Mouse (Mus musculus) heart, embryonic 11.5 days (tissue): ENCODE data around the gene Sema6d. TPM values are rescaled to one million over a fixed set of nuclear protein-coding genes. Genes with fewer than 3 reads are reported as not detected.

Source experiments
- ATAC-seq: fragments of 200-750 bp; cut with Nextera tagmentation; replicated peaks from 2 replicates; pipeline ENCODE4 v1.8.0; 2017; ENCODE audit warnings: moderate library complexity; ENCODE audit not compliant: insufficient number of reproducible peaks, low FRiP score, low TSS enrichment
- H3K27ac ChIP-seq: fragments of 300-500 bp; sonication (generic); 2 replicates; pipeline ENCODE4 v1.5.1; 2014; ENCODE audit warnings: mild to moderate bottlenecking, low read depth, low read length
- H3K27me3 ChIP-seq: fragments of 300-500 bp; sonication (generic); 2 replicates; pipeline ENCODE4 v1.6.1; 2014; ENCODE audit warnings: mild to moderate bottlenecking, low read length, mixed read lengths; ENCODE audit not compliant: control insufficient read depth, insufficient read depth
- H3K36me3 ChIP-seq: fragments of 300-500 bp; sonication (generic); 2 replicates; pipeline ENCODE4 v1.6.1; 2014; ENCODE audit warnings: mild to moderate bottlenecking, low read length, moderate library complexity, mixed read lengths; ENCODE audit not compliant: control insufficient read depth, insufficient read depth
- H3K4me1 ChIP-seq: fragments of 300-500 bp; sonication (generic); 2 replicates; pipeline ENCODE4 v1.6.1; 2014; ENCODE audit warnings: low read length; ENCODE audit not compliant: control insufficient read depth, insufficient read depth
- H3K4me2 ChIP-seq: fragments of 300-500 bp; sonication (generic); 2 replicates; pipeline ENCODE4 v1.6.1; 2014; ENCODE audit warnings: mild to moderate bottlenecking, moderate library complexity
- H3K4me3 ChIP-seq: fragments of 300-500 bp; sonication (generic); 2 replicates; pipeline ENCODE4 v1.5.1; 2014; ENCODE audit warnings: low read depth, low read length
- H3K9ac ChIP-seq: fragments of 300-500 bp; sonication (generic); 2 replicates; pipeline ENCODE4 v1.6.1; 2014; ENCODE audit warnings: mild to moderate bottlenecking, low read depth, low read length, moderate library complexity
- H3K9me3 ChIP-seq: fragments of 300-500 bp; sonication (generic); replicated peaks from 2 replicates; pipeline ENCODE4 v1.6.1; 2016; ENCODE audit warnings: low read length; ENCODE audit not compliant: control insufficient read depth
- WGBS: fragments of 180-500 bp; shearing (Covaris S2); extraction: QIAGEN DNeasy Blood & Tissue Kit; methylation state at CpG from one replicate; pipeline ENCODE4 v1.1.7; 2014; ENCODE audit not compliant: insufficient replicate concordance; 5-methylcytosine and 5-hydroxymethylcytosine counted together
- polyA plus RNA-seq: library from polyadenylated mRNA; unstranded; fragments of >200 nt; fragmentation: Nextera tagmentation; extraction: Ambion mirVana; gene quantifications from 2 replicates; pipeline ENCODE4 v1.2.1, GENCODE M21; 2014

The Sema6d gene
- polyA plus RNA-seq, 1 experiment from 2014 or later = 24.9 TPM

DNA sequence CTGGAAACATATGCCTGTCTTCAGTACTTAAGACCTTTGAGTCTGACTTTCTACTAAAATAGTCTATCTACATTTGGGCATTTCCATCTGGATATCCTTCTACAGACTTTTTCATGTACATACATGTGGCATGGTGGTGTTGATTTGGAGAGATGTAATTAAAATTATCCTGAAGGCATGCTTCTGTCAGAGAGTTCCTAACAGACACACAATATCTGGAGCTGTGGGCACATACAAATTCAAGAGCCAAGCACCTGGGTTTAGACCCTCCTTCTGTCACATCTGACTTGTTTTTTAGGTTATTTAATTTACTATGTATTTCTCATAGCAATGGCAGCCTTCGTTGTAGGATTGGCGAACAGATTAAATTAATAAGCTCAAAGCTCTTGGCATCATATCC, 195.3 kb downstream of the Sema6d start:
- H3K9ac ChIP-seq = no peak overlapping the region
- H3K27ac ChIP-seq = no peak overlapping the region
- 0 out of 2 replicates have a peak, but pooled peaks cover 4% of the 10 kb centered on the region for H3K4me1 ChIP-seq
- 86% methylated on average over 2 of the region's 2 CpGs for WGBS
- no peaks in the 10 kb centered on the region for H3K9me3 ChIP-seq
- no peak overlapping the region for H3K4me3 ChIP-seq
- no peaks in the 10 kb centered on the region for H3K27me3 ChIP-seq
- no peak for ATAC-seq
- no peak overlapping the region for H3K4me2 ChIP-seq
- H3K36me3 ChIP-seq = no peaks in the 10 kb centered on the region

GRCm38 (mm10) chr2:124289356-124289755, 199.6 kb downstream of the Sema6d start:
- Histone ChIP-seq H3K9ac (no peak overlapping the region), H3K4me3 (no peak overlapping the region), H3K36me3 (no peaks in the 10 kb centered on the region), H3K4me1 (no peaks in the 10 kb centered on the region), H3K27me3 (no peaks in the 10 kb centered on the region), H3K4me2 (no peak overlapping the region), H3K9me3 (no peaks in the 10 kb centered on the region), H3K27ac (no peak overlapping the region)
- WGBS = 85% methylated on average over 2 of the region's 2 CpGs
- ATAC-seq = no peak

DNA sequence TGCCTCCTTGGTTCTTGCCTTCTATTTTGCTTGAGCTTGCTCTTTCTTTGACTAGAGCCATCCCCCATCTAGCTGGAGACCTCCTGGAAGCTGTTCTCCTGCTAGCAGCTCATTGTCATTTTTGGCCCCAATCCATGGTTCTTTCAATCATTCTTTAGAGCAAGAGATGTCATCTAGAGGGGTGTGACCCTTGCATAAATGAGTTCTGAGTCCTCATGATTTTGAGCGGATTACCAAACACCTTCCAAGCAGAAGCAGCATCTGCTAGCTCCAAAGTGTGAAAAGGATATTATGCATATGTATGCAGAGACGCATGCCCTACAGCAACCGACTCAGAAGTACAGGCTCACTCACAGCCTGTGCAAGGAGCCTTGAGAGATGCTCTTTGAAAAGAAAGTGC, 201.4 kb downstream of the Sema6d start:
- Histone ChIP-seq H3K9ac (no peak overlapping the region), H3K36me3 (no peaks in the 10 kb centered on the region), H3K4me2 (no peak overlapping the region), H3K4me3 (no peak overlapping the region), H3K4me1 (no peaks in the 10 kb centered on the region), H3K27ac (no peak overlapping the region), H3K9me3 (no peaks in the 10 kb centered on the region), H3K27me3 (no peaks in the 10 kb centered on the region)
- no peak for ATAC-seq
- 89% methylated on average over 3 of the region's 3 CpGs for WGBS

- no peaks in the 10 kb centered on the region for H3K36me3 ChIP-seq
- H3K4me3 ChIP-seq = no peak overlapping the region
- no peaks in the 10 kb centered on the region for H3K27me3 ChIP-seq
- no peak overlapping the region for H3K4me2 ChIP-seq
- no peak overlapping the region for H3K27ac ChIP-seq
- WGBS = 86% methylated on average over 2 of the region's 2 CpGs
- H3K9ac ChIP-seq = no peak overlapping the region
- H3K4me1 ChIP-seq = no peaks in the 10 kb centered on the region
- H3K9me3 ChIP-seq = no peaks in the 10 kb centered on the region
- no peak for ATAC-seq
Observed at GRCm38 (mm10) chr2:124293601-124294000, 203.8 kb downstream of the Sema6d start.

DNA sequence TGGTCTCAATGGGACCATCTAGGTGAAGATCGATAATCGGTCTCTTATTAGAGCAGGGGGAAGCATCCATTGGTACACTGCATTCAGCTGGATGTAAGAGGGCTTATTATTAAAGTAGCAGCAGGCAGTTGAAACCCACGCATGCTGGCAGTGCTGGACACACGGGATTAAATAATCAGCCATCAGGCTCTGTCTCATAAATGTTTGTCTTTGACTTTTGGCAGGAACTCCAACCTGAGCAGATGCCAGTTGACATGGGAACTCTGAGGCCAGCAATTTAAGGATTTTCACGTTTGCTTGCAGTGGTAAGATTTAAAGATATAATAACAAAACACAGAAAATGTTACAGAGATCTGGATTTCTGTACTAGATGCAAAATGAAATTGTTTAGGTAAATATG, 208.6 kb downstream of the Sema6d start:
- H3K4me1 ChIP-seq = no peaks in the 10 kb centered on the region
- H3K9me3 ChIP-seq = no peaks in the 10 kb centered on the region
- no peaks in the 10 kb centered on the region for H3K27me3 ChIP-seq
- ATAC-seq = no peak
- H3K27ac ChIP-seq = no peak overlapping the region
- H3K36me3 ChIP-seq = no peaks in the 10 kb centered on the region
- no peak overlapping the region for H3K9ac ChIP-seq
- no peak overlapping the region for H3K4me2 ChIP-seq
- 70% methylated on average over 5 of the region's 5 CpGs for WGBS
- no peak overlapping the region for H3K4me3 ChIP-seq

DNA sequence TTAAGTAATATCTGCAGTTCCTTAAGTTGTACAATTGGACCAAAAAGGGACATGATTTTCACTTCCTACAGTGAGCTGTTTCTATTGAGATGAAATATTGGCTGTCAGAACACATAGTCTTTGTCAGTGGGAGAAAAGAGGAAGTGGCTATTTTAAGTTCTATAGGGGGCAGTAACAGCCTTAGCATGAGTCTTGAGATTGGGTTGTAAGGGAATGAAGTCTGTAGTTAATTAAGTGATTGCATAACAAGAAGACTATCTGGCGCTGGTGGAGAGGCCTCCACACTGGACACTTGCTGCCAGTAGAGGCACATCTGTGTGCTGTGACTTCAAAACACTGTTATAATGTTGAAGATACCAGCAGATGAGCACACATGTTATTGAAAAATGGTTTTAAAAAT, 209.1 kb downstream of the Sema6d start:
- Histone ChIP-seq H3K4me1 (no peaks in the 10 kb centered on the region), H3K4me2 (no peak overlapping the region), H3K27me3 (no peaks in the 10 kb centered on the region), H3K4me3 (no peak overlapping the region), H3K9ac (no peak overlapping the region), H3K27ac (no peak overlapping the region), H3K9me3 (no peaks in the 10 kb centered on the region), H3K36me3 (no peaks in the 10 kb centered on the region)
- 61% methylated on average over 1 of the region's 1 CpGs for WGBS
- ATAC-seq = no peak

- Histone ChIP-seq H3K9me3 (no peaks in the 10 kb centered on the region), H3K4me2 (no peak overlapping the region), H3K27ac (no peak overlapping the region), H3K36me3 (no peaks in the 10 kb centered on the region), H3K4me3 (no peak overlapping the region), H3K27me3 (no peaks in the 10 kb centered on the region), H3K4me1 (no peaks in the 10 kb centered on the region), H3K9ac (no peak overlapping the region)
- WGBS = 49% methylated on average over 2 of the region's 2 CpGs
- no peak for ATAC-seq
Observed at GRCm38 (mm10) chr2:124308605-124309004, 218.8 kb downstream of the Sema6d start.

DNA sequence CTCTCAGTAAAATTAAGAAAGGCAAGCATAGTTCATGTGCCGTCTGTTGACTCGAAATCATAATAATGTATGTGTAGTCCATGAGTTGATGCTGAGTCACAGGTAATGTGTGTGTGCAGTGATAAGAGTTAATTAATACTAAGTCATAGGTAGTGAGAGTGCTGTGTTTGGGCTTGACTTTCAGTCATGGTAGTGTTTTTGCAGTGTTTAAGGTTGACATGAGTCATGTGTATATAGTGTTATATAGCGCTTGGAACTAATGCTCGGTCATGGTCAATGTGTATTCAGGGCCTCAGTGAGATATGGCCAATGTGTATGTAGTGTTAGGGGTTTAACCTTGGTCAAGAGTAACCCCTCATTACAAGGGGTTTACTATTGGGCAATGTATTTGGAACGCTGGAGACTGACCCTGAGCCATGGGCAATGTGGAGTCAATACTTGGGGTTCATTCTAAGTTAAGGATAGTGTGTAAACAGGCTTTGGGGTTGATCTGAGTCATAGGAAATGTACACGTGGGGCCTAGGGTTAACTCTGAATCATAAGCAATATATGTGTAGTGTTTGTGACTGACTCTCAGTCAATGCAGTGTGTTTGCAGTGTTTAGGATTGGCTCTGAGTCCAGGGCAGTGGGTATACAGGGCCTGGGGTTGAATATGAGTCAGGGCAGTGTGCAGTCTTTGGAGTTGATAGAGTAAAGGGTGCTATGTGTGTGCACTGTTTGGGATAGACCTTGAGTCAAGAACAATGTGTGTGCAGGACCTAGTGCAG, 219.8 kb downstream of the Sema6d start:
- no peak overlapping the region for H3K4me3 ChIP-seq
- H3K36me3 ChIP-seq = no peaks in the 10 kb centered on the region
- H3K27me3 ChIP-seq = no peaks in the 10 kb centered on the region
- H3K4me1 ChIP-seq = no peaks in the 10 kb centered on the region
- H3K9ac ChIP-seq = no peak overlapping the region
- H3K9me3 ChIP-seq = no peaks in the 10 kb centered on the region
- no peak overlapping the region for H3K27ac ChIP-seq
- no peak overlapping the region for H3K4me2 ChIP-seq
- no peak for ATAC-seq
- 87% methylated on average over 6 of the region's 6 CpGs for WGBS

GRCm38 (mm10) chr2:124322528-124323215, 232.9 kb downstream of the Sema6d start:
- 51% methylated on average over 5 of the region's 5 CpGs for WGBS
- H3K36me3 ChIP-seq = no peaks in the 10 kb centered on the region
- H3K9me3 ChIP-seq = no peaks in the 10 kb centered on the region
- H3K4me1 ChIP-seq = no peaks in the 10 kb centered on the region
- no peak overlapping the region for H3K9ac ChIP-seq
- no peak overlapping the region for H3K4me3 ChIP-seq
- no peaks in the 10 kb centered on the region for H3K27me3 ChIP-seq
- no peak overlapping the region for H3K4me2 ChIP-seq
- ATAC-seq = no peak
- no peak overlapping the region for H3K27ac ChIP-seq
